Mouse (Mus musculus) right cerebral cortex, postnatal 10 days (tissue): ENCODE results near the gene Slc27a5.

Experiments used
- DNase-seq, 2 experiments: peaks; one replicate each; pipeline ENCODE4 v3.0.0; 2021; ENCODE audit warnings: low spot score in 2 of 2

Gene Slc27a5

GRCm38 (mm10) chr7:12998053-12998452 is at the start of gene Slc27a5:
Gene Slc27a5, minus strand, starts transcription at chr7:12998192.
- DNase-seq = no peak

DNA sequence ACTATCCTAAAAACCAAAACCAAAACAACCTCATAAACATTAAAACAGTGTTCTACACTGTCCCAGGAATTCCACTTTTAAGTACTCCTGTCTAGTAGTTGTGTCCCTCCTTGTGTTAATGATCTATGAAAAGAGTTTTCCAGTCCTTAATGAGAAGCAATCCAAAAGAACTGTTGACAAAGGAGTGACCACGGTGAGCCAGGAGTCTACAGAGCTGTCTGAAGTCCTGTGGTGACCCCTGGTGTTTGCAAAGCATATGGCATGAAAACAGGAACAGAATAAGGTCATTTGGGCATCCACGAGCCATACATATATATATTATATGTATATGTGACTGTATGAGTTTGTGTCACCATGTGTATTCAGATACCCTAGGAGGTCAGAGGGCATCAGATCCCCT is 48.1 kb upstream of the Slc27a5 start:
- DNase-seq = peak in 1 of 2 experiments; percentile 56

DNA sequence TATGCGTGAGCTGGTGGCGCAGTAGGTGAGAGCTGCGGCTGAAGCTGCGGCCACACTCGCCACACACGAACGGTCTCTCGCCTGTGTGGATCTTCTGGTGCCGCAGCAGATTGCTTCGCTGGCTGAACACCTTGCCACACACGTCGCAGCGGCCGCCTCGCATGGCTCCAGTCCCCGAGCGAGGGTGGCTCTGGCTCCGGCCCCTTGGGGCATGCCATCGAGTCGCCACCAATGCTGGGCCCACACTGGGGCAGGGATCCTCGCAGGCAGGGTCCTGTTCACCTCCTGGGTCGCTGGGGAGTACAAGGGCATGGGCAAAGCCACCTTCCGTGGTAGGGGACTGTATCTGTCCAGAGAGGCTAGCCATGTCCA is 46.2 kb upstream of the Slc27a5 start:
- DNase-seq = no peak

DNA sequence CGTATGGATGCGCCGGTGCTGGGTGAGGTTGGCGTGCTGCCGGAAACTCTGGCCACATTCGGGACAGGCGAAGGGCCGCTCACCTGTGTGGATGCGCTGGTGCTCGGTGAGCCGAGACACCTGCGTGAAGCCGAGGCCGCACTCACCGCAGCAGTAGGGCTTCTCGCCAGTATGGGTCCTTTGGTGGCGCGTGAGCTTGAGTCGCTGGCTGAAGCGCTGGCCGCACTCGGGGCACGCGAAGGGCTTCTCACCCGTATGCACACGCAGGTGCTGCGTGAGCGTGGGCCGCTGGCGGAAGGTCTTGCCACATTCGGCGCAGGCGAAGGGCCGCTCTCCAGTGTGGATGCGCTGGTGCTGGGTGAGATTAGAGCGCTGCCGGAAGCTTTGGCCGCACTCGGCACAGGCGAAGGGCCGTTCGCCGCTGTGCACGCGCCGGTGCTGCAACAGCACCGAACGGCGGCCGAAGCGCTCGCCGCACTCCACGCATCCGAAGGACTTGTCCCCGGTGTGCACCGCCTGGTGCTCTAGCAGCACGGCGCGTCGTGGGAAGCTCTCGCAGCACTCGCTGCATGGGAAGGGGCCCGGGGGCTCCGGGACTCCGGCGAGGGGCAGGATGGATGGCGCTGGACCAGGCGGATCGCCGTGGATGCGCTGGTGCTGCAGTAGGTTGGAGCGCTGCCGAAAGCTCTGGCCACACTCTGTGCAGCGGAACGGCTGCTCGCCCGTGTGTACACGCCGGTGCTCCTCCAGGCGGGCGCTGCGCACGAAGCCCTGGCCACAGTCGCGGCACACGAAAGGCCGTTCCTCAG is 45.7 kb upstream of the Slc27a5 start:
- peak; percentile 73 to 74 for DNase-seq

DNA sequence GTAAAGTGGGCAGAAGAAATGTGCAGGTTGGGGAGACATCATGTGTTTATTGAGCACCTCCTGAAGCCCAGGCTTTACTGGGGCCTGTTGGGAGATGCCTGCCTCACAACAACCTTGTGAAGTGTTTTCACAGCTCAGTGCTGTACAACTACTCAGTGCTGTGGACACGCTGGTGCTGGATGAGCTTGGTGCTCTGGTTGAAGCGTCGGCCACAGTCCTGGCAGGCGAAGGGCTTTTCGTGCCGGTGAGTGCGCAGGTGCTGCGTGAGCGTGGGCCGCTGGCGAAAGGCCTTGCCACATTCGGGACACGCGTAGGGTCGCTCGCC is 45.1 kb upstream of the Slc27a5 start:
- no peak for DNase-seq

DNA sequence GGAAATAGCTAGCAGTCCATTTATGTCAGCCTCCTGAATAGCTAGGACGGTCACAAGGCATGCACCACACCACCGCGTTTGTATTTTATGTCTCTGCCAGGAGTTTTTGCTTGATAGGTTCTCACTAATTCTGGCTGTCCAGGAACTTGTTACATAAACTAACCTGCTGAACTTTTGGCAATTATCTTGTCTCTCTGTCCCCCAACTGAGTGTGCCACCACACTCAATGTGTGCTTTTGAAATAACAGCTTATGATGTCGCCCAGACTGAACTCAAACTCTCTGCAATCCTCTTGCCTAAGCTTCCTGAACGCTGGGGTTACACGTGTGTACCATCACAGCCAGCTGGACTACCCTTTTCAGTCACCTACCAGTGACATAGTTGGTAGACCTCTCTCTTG is 44.5 kb upstream of the Slc27a5 start:
- peak in 1 of 2 experiments; percentile 27 for DNase-seq

DNA sequence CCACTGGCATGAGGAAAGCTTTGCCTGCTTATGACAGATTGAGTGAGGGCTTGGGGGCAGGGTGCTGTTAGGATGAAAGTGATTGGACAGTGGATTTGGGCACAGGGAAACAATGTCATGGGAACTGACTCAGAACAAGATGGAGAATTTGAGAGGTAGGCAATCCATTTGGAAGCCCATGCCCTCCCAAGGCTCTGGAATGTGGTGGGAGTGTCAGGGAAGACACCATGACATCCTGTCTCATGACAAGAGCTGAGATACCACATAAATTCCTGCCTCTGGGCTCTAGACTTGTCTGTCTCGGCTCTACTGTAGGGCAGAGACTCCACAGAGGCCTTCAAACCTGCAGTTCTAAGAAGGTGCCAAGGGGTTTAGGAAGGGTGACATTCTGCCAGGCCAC is 43.3 kb upstream of the Slc27a5 start:
- peak in 1 of 2 experiments; percentile 27 for DNase-seq

- no peak for DNase-seq
These were observed 41.2 kb upstream of the Slc27a5 start for GRCm38 (mm10) chr7:13039181-13039580.

DNA sequence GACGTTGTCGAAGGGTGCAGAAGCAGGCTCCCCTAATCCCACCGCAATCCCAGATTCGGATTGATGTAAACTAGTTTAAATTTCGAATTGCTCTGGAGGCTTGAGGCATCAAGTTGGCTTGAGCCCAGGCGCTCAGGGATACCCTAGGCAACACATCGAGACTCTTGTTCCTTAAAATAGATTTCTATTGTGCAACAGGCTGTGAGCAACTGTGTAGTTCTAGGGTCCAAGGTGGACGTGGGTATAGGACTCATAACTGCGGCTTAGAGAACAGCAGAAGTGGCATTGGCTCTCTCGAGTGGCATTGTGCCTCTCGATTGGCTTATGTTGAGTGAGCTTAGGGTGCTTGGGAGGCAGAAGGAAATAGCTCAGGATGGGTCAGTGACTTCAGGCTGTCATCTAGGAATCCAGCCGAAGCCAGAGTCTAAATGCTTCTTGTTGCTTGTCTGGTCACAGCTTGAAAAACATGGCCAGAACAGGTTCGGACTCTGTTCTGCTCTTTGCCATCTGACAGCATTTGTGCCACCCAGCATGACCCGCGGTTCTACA is 40.7 kb upstream of the Slc27a5 start:
- DNase-seq = no peak

GRCm38 (mm10) chr7:13037901-13038555 is 40.0 kb upstream of the Slc27a5 start, which contains the start of gene Ube2m:
Gene Ube2m, minus strand, starts transcription at chr7:13038275.
- DNase-seq = peak; percentile 99 to 100

DNA sequence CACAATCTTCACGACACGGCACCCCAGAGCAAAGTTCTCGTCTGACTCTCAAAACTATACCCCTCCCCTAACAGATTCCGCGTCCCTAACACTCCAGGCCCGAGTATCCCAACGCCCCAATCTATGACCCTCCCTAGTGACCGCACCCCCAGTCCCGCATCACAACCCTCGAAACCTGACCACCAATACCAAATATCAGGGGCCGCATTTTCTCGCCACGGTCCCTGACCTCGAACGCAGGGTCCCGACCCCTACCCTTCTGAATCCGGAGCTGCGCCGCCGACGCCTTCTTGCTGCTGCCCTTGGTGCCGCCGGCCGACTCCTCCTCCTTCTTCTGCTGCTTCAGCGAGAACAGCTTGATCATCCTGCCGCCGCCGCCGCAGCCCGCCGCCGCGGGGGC is 39.4 kb upstream of the Slc27a5 start:
- peak; percentile 76 to 81 for DNase-seq

DNA sequence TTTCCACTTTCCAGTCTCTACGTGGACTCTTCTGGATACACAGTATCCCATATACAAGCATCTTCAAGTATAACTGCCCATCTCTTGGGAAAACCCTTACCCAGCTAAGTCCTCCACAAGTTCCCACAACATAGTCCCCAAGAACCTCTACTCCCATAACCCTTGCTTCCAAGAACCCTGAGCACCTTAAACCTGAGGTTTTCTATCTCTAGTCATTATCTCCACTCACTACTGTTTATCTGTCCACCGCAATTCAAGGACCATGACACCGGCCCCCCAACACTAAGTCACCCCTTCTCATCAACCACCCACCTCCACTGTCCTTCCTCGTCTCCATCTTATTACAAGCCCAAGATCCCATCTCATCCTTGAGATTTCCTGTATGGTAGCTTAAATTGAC is 38.8 kb upstream of the Slc27a5 start:
- peak in 1 of 2 experiments; percentile 26 for DNase-seq

GRCm38 (mm10) chr7:13035211-13035855 is 37.3 kb upstream of the Slc27a5 start:
- peak; percentile 56 to 65 for DNase-seq

DNA sequence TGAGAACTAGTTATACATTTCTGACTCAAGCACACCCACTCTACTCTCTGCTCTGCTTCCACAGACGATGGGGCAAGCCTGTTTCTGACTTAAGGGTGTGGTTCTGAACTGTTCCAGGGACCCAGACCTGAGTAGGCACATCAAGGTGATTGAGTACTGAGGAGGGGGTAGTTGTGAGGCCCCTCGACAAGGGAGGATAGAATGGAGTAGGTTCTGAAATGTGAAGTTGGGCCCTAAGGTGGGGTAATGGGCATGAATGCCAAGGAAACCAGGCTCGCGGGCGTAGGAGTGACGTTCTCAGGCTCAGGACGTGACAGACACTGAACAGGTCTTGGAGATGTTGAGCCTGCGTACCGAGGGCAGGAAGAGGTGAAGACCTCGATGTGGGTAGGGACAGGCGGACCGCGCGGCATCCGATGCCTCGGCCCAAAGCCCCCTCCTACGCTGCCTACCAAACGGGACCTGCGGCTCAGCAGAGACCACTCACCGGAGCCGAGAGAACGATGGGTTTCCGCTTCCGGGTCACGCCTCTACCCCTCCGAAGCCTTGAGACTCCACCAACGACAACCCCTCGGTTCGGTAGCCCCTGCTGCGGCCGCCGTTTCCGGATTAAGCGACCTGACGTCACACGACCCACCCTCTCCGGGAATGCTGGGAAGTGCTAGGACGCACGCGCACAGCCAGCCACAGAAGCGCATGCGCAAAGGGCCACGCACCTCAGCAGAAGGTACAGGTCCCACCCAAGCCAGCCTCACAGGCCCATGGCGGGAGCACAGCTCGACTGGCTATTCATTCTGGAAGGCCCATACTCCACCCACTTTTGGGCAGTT is 36.4 kb upstream of the Slc27a5 start, which contains the start of gene Chmp2a:
Gene Chmp2a (minus strand): TSS at position 660 of the 830 bp plus-strand sequence.
- DNase-seq = peak; percentile 98 to 99

DNA sequence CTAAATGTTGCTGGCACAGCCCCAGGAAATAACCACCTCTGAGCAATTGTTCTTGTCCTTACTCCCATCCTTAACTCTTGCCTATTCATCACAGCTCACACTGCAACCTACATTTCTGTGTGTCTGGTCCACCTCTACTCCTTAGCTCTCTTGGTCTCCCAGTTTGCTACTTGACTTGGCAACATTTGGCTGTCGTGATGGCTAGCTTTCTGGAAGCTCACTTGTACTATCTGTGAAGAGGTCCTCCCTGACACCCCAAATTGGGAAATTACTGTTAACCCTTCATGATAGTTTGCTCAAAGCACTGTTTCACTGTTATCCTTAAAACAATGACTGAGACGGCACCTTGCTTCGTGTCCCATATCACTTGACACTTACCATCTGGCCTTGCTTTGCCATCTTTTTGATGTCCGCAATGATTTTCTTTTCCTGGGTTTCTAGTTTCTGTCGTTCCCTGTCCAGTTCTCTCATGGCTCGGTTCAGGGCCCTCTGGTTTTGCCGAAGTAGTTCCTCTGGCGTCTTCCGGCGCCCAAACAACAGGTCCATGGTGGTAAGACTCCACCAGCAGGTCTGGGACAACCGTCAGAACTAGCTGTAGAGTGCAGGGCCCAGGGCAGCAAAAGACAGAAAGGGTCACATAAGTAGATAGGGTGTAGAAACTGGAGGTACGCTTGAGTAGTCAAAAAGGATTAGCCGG is 35.6 kb upstream of the Slc27a5 start:
- peak; percentile 34 to 49 for DNase-seq

DNA sequence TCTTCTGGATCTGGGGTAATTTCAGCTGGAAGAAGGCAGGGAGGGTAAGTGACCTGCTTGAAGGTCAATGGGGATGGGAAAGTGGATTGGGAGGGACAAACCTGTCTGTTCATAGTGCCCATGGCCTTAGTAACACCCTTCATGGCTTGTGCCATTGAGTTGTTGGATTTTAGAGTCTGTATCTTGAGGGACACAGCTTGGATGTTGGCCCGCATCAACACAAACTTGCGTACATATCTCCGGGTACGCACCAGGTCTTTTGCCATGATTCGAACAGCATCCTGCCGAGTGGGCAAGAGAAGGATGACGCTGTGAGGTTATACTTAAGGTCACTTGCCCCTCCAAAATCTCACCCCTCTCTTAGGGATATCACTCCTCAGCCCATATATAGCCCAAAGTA is 34.5 kb upstream of the Slc27a5 start:
- DNase-seq = peak in 1 of 2 experiments; percentile 33

GRCm38 (mm10) chr7:13031983-13032382 is 34.0 kb upstream of the Slc27a5 start:
- DNase-seq = peak; percentile 19 to 24

DNA sequence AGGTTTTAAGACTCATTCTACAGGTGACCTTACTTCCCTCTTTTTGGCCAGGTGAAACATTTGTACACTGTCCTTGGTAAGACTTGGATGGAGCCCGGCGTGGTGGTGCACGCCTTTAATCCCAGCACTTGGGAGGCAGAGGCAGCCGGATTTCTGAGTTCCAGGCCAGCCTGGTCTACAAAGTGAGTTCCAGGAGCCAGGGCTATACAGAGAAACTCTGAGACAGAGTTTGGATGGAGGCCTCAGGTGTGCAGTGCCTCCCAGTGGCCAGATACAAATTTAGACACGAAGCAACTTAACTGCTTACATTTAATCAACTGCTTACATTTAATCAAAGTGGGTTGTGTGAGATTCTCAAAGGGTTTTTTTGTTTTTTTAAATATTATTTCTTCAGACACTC is 33.1 kb upstream of the Slc27a5 start:
- peak in 1 of 2 experiments; percentile 39 for DNase-seq

DNA sequence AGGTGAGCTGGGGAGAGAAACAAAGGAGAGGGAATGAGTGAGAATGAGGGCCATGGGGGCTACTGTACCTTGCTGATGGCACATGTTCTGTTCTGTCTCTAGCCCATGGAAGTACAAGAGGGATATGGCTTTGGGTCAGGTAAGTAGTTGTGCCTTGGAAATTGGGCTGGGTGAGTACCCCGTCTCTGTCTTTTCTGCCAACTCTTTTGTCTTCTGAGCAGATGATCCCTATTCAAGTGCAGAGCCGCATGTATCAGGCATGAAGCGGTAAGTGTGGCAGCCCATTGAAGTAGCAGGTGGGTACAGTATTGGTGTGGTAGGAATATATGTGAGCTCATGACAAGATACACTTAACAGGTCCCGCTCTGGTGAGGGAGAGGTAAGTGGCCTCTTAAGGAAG is 31.0 kb upstream of the Slc27a5 start:
- no peak for DNase-seq

GRCm38 (mm10) chr7:13025511-13026112 is 27.6 kb upstream of the Slc27a5 start:
- DNase-seq = peak in 1 of 2 experiments; percentile 32
